Mouse (Mus musculus) CH12.LX (cell line): ENCODE measurements around the gene Wdr62. TPM values are rescaled to one million over a fixed set of nuclear protein-coding genes. Genes with fewer than 3 reads are reported as not detected.
A peak's percentile ranks its signal among the peaks of the same experiment; 100 is the strongest.

Experiments used
- DNase-seq: peaks from one replicate; pipeline ENCODE4 v3.0.0-alpha.2; 2013; ENCODE audit errors: extremely low read depth
- H3K27ac ChIP-seq: 2 replicates; pipeline ENCODE4 v1.5.1; 2012; ENCODE audit warnings: low read depth, mild to moderate bottlenecking, control low read depth, moderate library complexity; ENCODE audit not compliant: insufficient read depth
- H3K27me3 ChIP-seq: replicated peaks from 2 replicates; pipeline ENCODE3; 2012; ENCODE audit warnings: inconsistent platforms
- H3K36me3 ChIP-seq, 2 experiments: replicated peaks in 1 of 2; 2 replicates each; pipeline versions ENCODE3 to v1.6.1; 2012; ENCODE audit warnings: inconsistent platforms in 1 of 2, low read length in 1 of 2, mild to moderate bottlenecking in 1 of 2, mixed read lengths in 1 of 2, moderate library complexity in 1 of 2; ENCODE audit not compliant: control insufficient read depth in 1 of 2, insufficient read depth in 1 of 2
- H3K4me1 ChIP-seq, 2 experiments: 2 replicates each; pipeline ENCODE4 v1.6.1; 2012; ENCODE audit warnings: inconsistent platforms in 1 of 2, moderate library complexity in 1 of 2; ENCODE audit not compliant: insufficient read depth in 2 of 2, control insufficient read depth in 1 of 2
- H3K4me2 ChIP-seq: 2 replicates; pipeline ENCODE4 v1.6.1; 2012; ENCODE audit warnings: low read depth, mild to moderate bottlenecking, control low read depth; ENCODE audit not compliant: poor library complexity, insufficient read depth, severe bottlenecking
- H3K4me3 ChIP-seq, 3 experiments: fragments of 150-350 bp in 1 of 3; sonication (generic) in 1 of 3; replicated peaks in 1 of 3; 2 replicates each; pipeline versions ENCODE3 to v1.5.1; 2011 to 2012; ENCODE audit warnings: low read depth in 2 of 3, low read length in 2 of 3, mild to moderate bottlenecking in 2 of 3, moderate library complexity in 2 of 3, control low read depth in 1 of 3, improper control_type of control experiment in 1 of 3, inconsistent platforms in 1 of 3, mixed read lengths in 1 of 3; ENCODE audit not compliant: poor library complexity in 1 of 3
- H3K79me2 ChIP-seq: replicated peaks from 2 replicates; pipeline ENCODE4 v1.6.1; 2012; ENCODE audit warnings: mild to moderate bottlenecking, moderate library complexity; ENCODE audit not compliant: control insufficient read depth, poor library complexity, insufficient read depth, severe bottlenecking; ENCODE audit errors: extremely low read depth
- H3K9ac ChIP-seq: 2 replicates; pipeline ENCODE4 v1.6.1; 2012; ENCODE audit warnings: low read depth, mild to moderate bottlenecking, control low read depth, moderate library complexity; ENCODE audit not compliant: insufficient read depth
- H3K9me3 ChIP-seq: replicated peaks from 2 replicates; pipeline ENCODE3; 2012; ENCODE audit warnings: low read length, inconsistent platforms, mixed read lengths
- BHLHE40 ChIP-seq: IDR thresholded peaks from 2 replicates; pipeline ENCODE4 v1.6.1; 2011; ENCODE audit warnings: mild to moderate bottlenecking, low read depth, low read length, improper control_type of control experiment
- HCFC1 ChIP-seq: IDR thresholded peaks from 2 replicates; pipeline ENCODE4 v1.6.1; 2012; ENCODE audit warnings: low read depth, mild to moderate bottlenecking, inconsistent platforms, low read length, improper control_type of control experiment
- MAFK ChIP-seq: IDR thresholded peaks from 2 replicates; pipeline ENCODE4 v1.6.1; 2011; ENCODE audit warnings: low read length, improper control_type of control experiment; ENCODE audit not compliant: insufficient replicate concordance
- SMC3 ChIP-seq: IDR thresholded peaks from 2 replicates; pipeline ENCODE4 v1.6.1; 2011; ENCODE audit warnings: low read depth, low read length, improper control_type of control experiment
- TCF12 ChIP-seq: IDR thresholded peaks from 2 replicates; pipeline ENCODE4 v1.6.1; 2014; ENCODE audit warnings: low read depth, mild to moderate bottlenecking, inconsistent platforms, low read length, improper control_type of control experiment
- ZNF384 ChIP-seq: IDR thresholded peaks from 2 replicates; pipeline ENCODE4 v1.6.1; 2012; ENCODE audit warnings: low read depth, low read length, improper control_type of control experiment, inconsistent platforms
- dilution Hi-C: fragments of 300-500 bp; cut with MboI; formaldehyde crosslinking; loops from 2 replicates; pipeline ENCODE4 v1.14.3; 2020; ENCODE audit warnings: low sequenced_read_pairs; ENCODE audit not compliant: extremely low pct_unique_long_range_greater_than_20kb, extremely low pct_ligation_motif_present
- in situ Hi-C: fragments of 300-500 bp; cut with MboI; formaldehyde crosslinking; loops from 3 replicates; pipeline ENCODE4 v1.14.3; 2019; ENCODE audit warnings: low sequenced_read_pairs, low pct_ligation_motif_present, low pct_unique_long_range_greater_than_20kb, mixed read lengths
- polyA plus RNA-seq: library from polyadenylated mRNA; unstranded; fragments of >175 nt; gene quantifications from 2 replicates; pipeline ENCODE4 v1.2.1, GENCODE M21; 2012; ENCODE audit warnings: low read depth; ENCODE audit not compliant: insufficient read length
- total RNA-seq, 2 experiments: library from RNA; depleted of rRNA; stranded (reverse); fragments of 300-350 nt in 1 of 2; fragments of >200 nt in 1 of 2; gene quantifications; 2 replicates each; pipeline ENCODE4 v1.2.3; 2012 to 2014

Wdr62 gene
- total and polyA plus RNA-seq, 3 experiments: 2.3 to 19.7 (median 5.3) TPM

- DNase-seq: peak; percentile 24
- H3K4me3 ChIP-seq: peak within 1 kb of the TSS in 1 of 3 experiments; percentile 2
- H3K27ac ChIP-seq: no peak within 1 kb of the TSS
- dilution Hi-C loops: no loop called here
- H3K36me3 ChIP-seq: peaks cover 26 to 45% of the 10 kb centered on the region in 2 experiments
- H3K4me2 ChIP-seq: no peak within 1 kb of the TSS
- TF ChIP-seq TCF12: no peak
- no peak for TF ChIP-seq HCFC1
- TF ChIP-seq SMC3: no peak
- H3K9me3 ChIP-seq: no peaks in the 10 kb centered on the region
- H3K79me2 ChIP-seq: no peaks in the 10 kb centered on the region
- no peaks in the 10 kb centered on the region for H3K27me3 ChIP-seq
- no peak within 1 kb of the TSS for H3K9ac ChIP-seq
- in situ Hi-C loops: no loop called here
- H3K4me1 ChIP-seq: peaks cover 12 to 41% of the 10 kb centered on the region in 2 experiments
Measured at GRCm38 (mm10) chr7:30235625-30236024, 44.6 kb downstream of the Wdr62 start, which contains the start of gene Ovol3. Gene Ovol3 (minus strand): TSS chr7:30235725.

GRCm38 (mm10) chr7:30235091-30235490 lies 45.1 kb downstream of the Wdr62 start:
- DNase-seq: no peak
- no peaks in the 10 kb centered on the region for H3K27me3 ChIP-seq
- TF ChIP-seq TCF12 (0 out of 2 replicates have a peak, but pooled peaks have one; percentile 9), BHLHE40 (no peak)
- no peaks in the 10 kb centered on the region for H3K79me2 ChIP-seq
- H3K4me1 ChIP-seq: peaks cover 12 to 44% of the 10 kb centered on the region in 2 experiments
- H3K4me3 ChIP-seq: peak overlapping the region in 1 of 3 experiments; percentile 2
- in situ Hi-C loops: no loop called here
- no peak overlapping the region for H3K4me2 ChIP-seq
- no peaks in the 10 kb centered on the region for H3K9me3 ChIP-seq
- no peak overlapping the region for H3K9ac ChIP-seq
- dilution Hi-C loops: no loop called here
- peaks cover 21 to 40% of the 10 kb centered on the region in 2 experiments for H3K36me3 ChIP-seq
- H3K27ac ChIP-seq: no peak overlapping the region

- Histone ChIP-seq H3K36me3 (peaks cover 17 to 37% of the 10 kb centered on the region in 2 experiments), H3K9me3 (no peaks in the 10 kb centered on the region), H3K4me2 (no peak overlapping the region)
- no peak for TF ChIP-seq ZNF384
- TF ChIP-seq MAFK: peak; percentile 44; the same call in 1 of the 2 replicates
- TF ChIP-seq, all 38 proteins: peak for 1
- H3K4me1 ChIP-seq: peaks cover 12 to 44% of the 10 kb centered on the region in 2 experiments
- no peak overlapping the region for H3K27ac ChIP-seq
- H3K79me2 ChIP-seq: no peaks in the 10 kb centered on the region
- H3K4me3 ChIP-seq: no peak overlapping the region
- DNase-seq: no peak
- H3K27me3 ChIP-seq: no peaks in the 10 kb centered on the region
- in situ Hi-C loops (no loop called here), dilution Hi-C loops (no loop called here)
- no peak overlapping the region for H3K9ac ChIP-seq
Measured at GRCm38 (mm10) chr7:30234276-30234858, 45.9 kb downstream of the Wdr62 start.
